Mouse (Mus musculus): Measurements from ENCODE around the gene Slc35f6. TPM values are rescaled to one million over a fixed set of nuclear protein-coding genes. Genes with fewer than 3 reads are reported as not detected.

Gene Slc35f6
- polyA plus RNA-seq, 1 experiment from 2014 or later: 27.5 TPM

GRCm38 (mm10) chr5:30643477-30644179 is 4.1 kb upstream of the Slc35f6 start:
- Histone ChIP-seq H3K27me3 (no peaks in the 10 kb centered on the region), H3K9ac (no peak overlapping the region), H3K4me2 (replicated peaks) (no peak overlapping the region), H3K4me1 (peaks cover 11% of the 10 kb centered on the region), H3K4me3 (no peak overlapping the region), H3K36me3 (no peaks in the 10 kb centered on the region), H3K27ac (no peak overlapping the region), H3K9me3 (no peaks in the 10 kb centered on the region)
- 53% methylated on average over 5 of the region's 5 CpGs for WGBS
- no peak for ATAC-seq (ENCODE audit: low FRiP score, low read depth)

GRCm38 (mm10) chr5:30646036-30646435 is 1.7 kb upstream of the Slc35f6 start:
- no peak overlapping the region for H3K27ac ChIP-seq
- H3K4me1 ChIP-seq: peaks cover 18% of the 10 kb centered on the region
- no peaks in the 10 kb centered on the region for H3K9me3 ChIP-seq
- no peak overlapping the region for H3K4me2 ChIP-seq (replicated peaks)
- peaks cover 3% of the 10 kb centered on the region for H3K36me3 ChIP-seq
- H3K27me3 ChIP-seq: no peaks in the 10 kb centered on the region
- WGBS: 72% methylated on average over 2 of the region's 2 CpGs
- no peak overlapping the region for H3K4me3 ChIP-seq
- no peak for ATAC-seq (ENCODE audit: low FRiP score, low read depth)
- H3K9ac ChIP-seq: no peak overlapping the region

- peak overlapping the region; percentile 84 for H3K9ac ChIP-seq
- H3K27me3 ChIP-seq: no peaks in the 10 kb centered on the region
- peak; percentile 34; the same call in 1 of the 2 replicates for ATAC-seq (ENCODE audit: low FRiP score, low read depth)
- H3K4me3 ChIP-seq: peak overlapping the region; percentile 86
- H3K4me2 ChIP-seq (replicated peaks): peak overlapping the region; percentile 96
- peaks cover 18% of the 10 kb centered on the region for H3K4me1 ChIP-seq
- H3K36me3 ChIP-seq: peaks cover 11% of the 10 kb centered on the region
- no peak overlapping the region for H3K27ac ChIP-seq
- no peaks in the 10 kb centered on the region for H3K9me3 ChIP-seq
- WGBS: 15% methylated on average over 9 of the region's 9 CpGs
These were observed 337 bp upstream of the Slc35f6 start for GRCm38 (mm10) chr5:30647396-30647795.

GRCm38 (mm10) chr5:30649558-30649957 is 1.8 kb downstream of the Slc35f6 start:
- Histone ChIP-seq H3K27me3 (no peaks in the 10 kb centered on the region), H3K4me3 (no peak overlapping the region), H3K4me2 (replicated peaks) (no peak overlapping the region), H3K4me1 (peaks cover 18% of the 10 kb centered on the region), H3K36me3 (peaks cover 17% of the 10 kb centered on the region), H3K9me3 (no peaks in the 10 kb centered on the region), H3K27ac (no peak overlapping the region), H3K9ac (no peak overlapping the region)
- no peak for ATAC-seq (ENCODE audit: low FRiP score, low read depth)
- 61% methylated on average over 4 of the region's 4 CpGs for WGBS

- Histone ChIP-seq H3K36me3 (peaks cover 29% of the 10 kb centered on the region), H3K4me3 (no peak overlapping the region), H3K27ac (no peak overlapping the region), H3K27me3 (no peaks in the 10 kb centered on the region), H3K4me2 (replicated peaks) (no peak overlapping the region), H3K9ac (no peak overlapping the region), H3K9me3 (no peaks in the 10 kb centered on the region), H3K4me1 (peaks cover 18% of the 10 kb centered on the region)
- WGBS: 88% methylated on average over 3 of the region's 3 CpGs
- ATAC-seq (ENCODE audit: low FRiP score, low read depth): no peak
These were observed 3.0 kb downstream of the Slc35f6 start for GRCm38 (mm10) chr5:30650756-30651155.

- no peak for ATAC-seq (ENCODE audit: low FRiP score, low read depth)
- Histone ChIP-seq H3K4me3 (no peak overlapping the region), H3K27me3 (no peaks in the 10 kb centered on the region), H3K27ac (no peak overlapping the region), H3K36me3 (peaks cover 37% of the 10 kb centered on the region), H3K9me3 (no peaks in the 10 kb centered on the region), H3K9ac (no peak overlapping the region), H3K4me1 (peaks cover 18% of the 10 kb centered on the region), H3K4me2 (replicated peaks) (no peak overlapping the region)
- WGBS: 91% methylated on average over 3 of the region's 3 CpGs
These were observed 3.8 kb downstream of the Slc35f6 start for GRCm38 (mm10) chr5:30651554-30651953.

GRCm38 (mm10) chr5:30653246-30653645 is 5.5 kb downstream of the Slc35f6 start:
- Histone ChIP-seq H3K36me3 (peaks cover 54% of the 10 kb centered on the region), H3K4me3 (no peak overlapping the region), H3K27ac (no peak overlapping the region), H3K4me1 (peaks cover 12% of the 10 kb centered on the region), H3K27me3 (no peaks in the 10 kb centered on the region), H3K4me2 (replicated peaks) (no peak overlapping the region), H3K9me3 (no peaks in the 10 kb centered on the region), H3K9ac (no peak overlapping the region)
- WGBS: 83% methylated on average over 6 of the region's 6 CpGs
- ATAC-seq (ENCODE audit: low FRiP score, low read depth): no peak

GRCm38 (mm10) chr5:30655042-30655441 is 7.3 kb downstream of the Slc35f6 start:
- no peak overlapping the region for H3K4me3 ChIP-seq
- no peak for ATAC-seq (ENCODE audit: low FRiP score, low read depth)
- no peaks in the 10 kb centered on the region for H3K9me3 ChIP-seq
- H3K9ac ChIP-seq: no peak overlapping the region
- no peak overlapping the region for H3K27ac ChIP-seq
- H3K36me3 ChIP-seq: peaks cover 57% of the 10 kb centered on the region
- H3K4me1 ChIP-seq: no peaks in the 10 kb centered on the region
- no peak overlapping the region for H3K4me2 ChIP-seq (replicated peaks)
- H3K27me3 ChIP-seq: no peaks in the 10 kb centered on the region
- WGBS: 83% methylated on average over 8 of the region's 8 CpGs

GRCm38 (mm10) chr5:30655526-30656195 is 7.9 kb downstream of the Slc35f6 start:
- Histone ChIP-seq H3K27me3 (no peaks in the 10 kb centered on the region), H3K4me3 (no peak overlapping the region), H3K4me2 (replicated peaks) (no peak overlapping the region), H3K36me3 (peaks cover 57% of the 10 kb centered on the region), H3K9ac (no peak overlapping the region), H3K9me3 (0 out of 2 replicates have a peak, but pooled peaks cover 3% of the 10 kb centered on the region), H3K27ac (no peak overlapping the region), H3K4me1 (no peaks in the 10 kb centered on the region)
- WGBS: 92% methylated on average over 6 of the region's 6 CpGs
- no peak for ATAC-seq (ENCODE audit: low FRiP score, low read depth)

GRCm38 (mm10) chr5:30659042-30659441 is 11.3 kb downstream of the Slc35f6 start:
- Histone ChIP-seq H3K9me3 (0 out of 2 replicates have a peak, but pooled peaks cover 7% of the 10 kb centered on the region), H3K4me3 (no peak overlapping the region), H3K36me3 (peaks cover 41% of the 10 kb centered on the region), H3K4me2 (replicated peaks) (no peak overlapping the region), H3K27ac (no peak overlapping the region), H3K9ac (no peak overlapping the region), H3K4me1 (no peaks in the 10 kb centered on the region), H3K27me3 (no peaks in the 10 kb centered on the region)
- WGBS: 81% methylated on average over 4 of the region's 4 CpGs
- no peak for ATAC-seq (ENCODE audit: low FRiP score, low read depth)

GRCm38 (mm10) chr5:30660278-30660677 is 12.5 kb downstream of the Slc35f6 start:
- H3K27me3 ChIP-seq: no peaks in the 10 kb centered on the region
- H3K9me3 ChIP-seq: 0 out of 2 replicates have a peak, but pooled peaks cover 7% of the 10 kb centered on the region
- no peak overlapping the region for H3K4me3 ChIP-seq
- ATAC-seq (ENCODE audit: low FRiP score, low read depth): no peak
- H3K9ac ChIP-seq: no peak overlapping the region
- H3K4me2 ChIP-seq (replicated peaks): no peak overlapping the region
- H3K4me1 ChIP-seq: no peaks in the 10 kb centered on the region
- WGBS: 92% methylated on average over 1 of the region's 1 CpGs
- peaks cover 32% of the 10 kb centered on the region for H3K36me3 ChIP-seq
- no peak overlapping the region for H3K27ac ChIP-seq

GRCm38 (mm10) chr5:30660813-30661212 is 13.1 kb downstream of the Slc35f6 start:
- ATAC-seq (ENCODE audit: low FRiP score, low read depth): no peak
- H3K27me3 ChIP-seq: no peaks in the 10 kb centered on the region
- no peak overlapping the region for H3K9ac ChIP-seq
- no peak overlapping the region for H3K27ac ChIP-seq
- no peak overlapping the region for H3K4me2 ChIP-seq (replicated peaks)
- no peaks in the 10 kb centered on the region for H3K4me1 ChIP-seq
- WGBS: 95% methylated on average over 5 of the region's 5 CpGs
- H3K4me3 ChIP-seq: no peak overlapping the region
- H3K36me3 ChIP-seq: peaks cover 27% of the 10 kb centered on the region
- H3K9me3 ChIP-seq: 0 out of 2 replicates have a peak, but pooled peaks cover 7% of the 10 kb centered on the region
